Mouse (Mus musculus) MEL (cell line): Measurements from ENCODE around the gene Cdc20.

Experiments used
- CTCF ChIP-seq, 3 experiments: IDR thresholded peaks in 2 of 3; conservative IDR thresholded peaks in 1 of 3; 2 replicates each; pipeline ENCODE4 v1.5.1; 2011 to 2012; ENCODE audit warnings: low read length in 3 of 3, low read depth in 2 of 3, mild to moderate bottlenecking in 2 of 3, improper control_type of control experiment in 1 of 3, inconsistent platforms in 1 of 3, mixed read lengths in 1 of 3, moderate library complexity in 1 of 3; ENCODE audit not compliant: control insufficient read depth in 1 of 3, insufficient read depth in 1 of 3, poor library complexity in 1 of 3, severe bottlenecking in 1 of 3
- E2F4 ChIP-seq: IDR thresholded peaks from 2 replicates; pipeline ENCODE4 v1.6.1; 2011; ENCODE audit warnings: low read depth, low read length, improper control_type of control experiment, borderline replicate concordance
- HCFC1 ChIP-seq: IDR thresholded peaks from 2 replicates; pipeline ENCODE4 v1.6.1; 2012; ENCODE audit warnings: low read depth, mild to moderate bottlenecking, inconsistent platforms, low read length, improper control_type of control experiment, moderate library complexity
- POLR2A ChIP-seq, 2 experiments: IDR thresholded peaks; 2 replicates each; pipeline ENCODE4 v1.6.1; 2011 to 2012; ENCODE audit warnings: low read length in 2 of 2, mild to moderate bottlenecking in 2 of 2, control low read depth in 1 of 2, improper control_type of control experiment in 1 of 2, low read depth in 1 of 2, moderate library complexity in 1 of 2; ENCODE audit not compliant: control insufficient read depth in 1 of 2, insufficient read depth in 1 of 2, poor library complexity in 1 of 2
- RAD21 ChIP-seq: IDR thresholded peaks from 2 replicates; pipeline ENCODE4 v1.6.1; 2011; ENCODE audit warnings: mild to moderate bottlenecking, low read depth, low read length, improper control_type of control experiment
- SIN3A ChIP-seq: IDR thresholded peaks from 2 replicates; pipeline ENCODE4 v1.6.1; 2012; ENCODE audit warnings: low read length, improper control_type of control experiment, inconsistent platforms

DNA sequence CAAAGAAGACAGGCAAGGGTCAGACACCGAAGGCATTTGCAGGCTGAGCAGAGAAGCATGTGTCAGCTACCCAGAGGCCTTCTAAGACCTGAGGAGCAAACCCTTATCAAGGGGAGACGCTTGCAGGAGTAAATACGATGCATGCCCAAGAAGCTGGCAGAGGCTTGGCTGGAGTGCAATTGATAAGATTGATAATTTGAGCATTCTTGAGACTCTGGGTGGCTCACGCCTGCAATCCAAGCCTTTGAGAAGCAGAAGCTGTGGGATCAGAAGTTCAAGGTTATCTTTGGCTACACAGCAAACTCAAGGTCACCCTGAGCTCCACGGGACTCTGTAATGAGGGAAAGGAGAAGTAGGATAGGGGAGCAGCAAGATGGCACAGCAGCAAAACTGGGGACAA lies 35.2 kb downstream of the Cdc20 start:
- TF ChIP-seq E2F4 (no peak), POLR2A (IDR thresholded peaks at IDR 0.05; ENCODE audit: control insufficient read depth in 1 of 2, insufficient read depth in 1 of 2, low read depth in 1 of 2, low read length in 2 of 2, poor library complexity in 1 of 2) (no peak), RAD21 (no peak), CTCF (IDR thresholded peaks at IDR 0.05 in 2 of 3, conservative IDR thresholded peaks at IDR 0.05 in 1 of 3; ENCODE audit: control insufficient read depth in 1 of 3, insufficient read depth in 1 of 3, low read depth in 2 of 3, low read length in 3 of 3, poor library complexity in 1 of 3, severe bottlenecking in 1 of 3) (no peak), HCFC1 (no peak), SIN3A (no peak)
